Mouse (Mus musculus) forebrain, postnatal 0 days (tissue): ENCODE data around the gene Lingo3. TPM values are rescaled to one million over a fixed set of nuclear protein-coding genes. Genes with fewer than 3 reads are reported as not detected.
"Not testable (repeated sequence)": the region's sequence is repeated elsewhere in the genome, so short reads cannot be mapped to it uniquely, and the experiment has no call there.

Experiments used
- ATAC-seq: fragments of 200-750 bp; cut with Nextera tagmentation; 2 replicates; pipeline ENCODE4 v1.8.0; 2017; ENCODE audit warnings: mild to moderate bottlenecking, moderate library complexity
- DNase-seq: peaks from one replicate; pipeline ENCODE4 v3.0.0-alpha.2; 2015
- H3K27ac ChIP-seq: fragments of 300-500 bp; sonication (generic); 2 replicates; pipeline ENCODE4 v1.5.1; 2014; ENCODE audit warnings: low read depth, mild to moderate bottlenecking, antibody characterized with exemption, low read length, moderate library complexity, mixed read lengths
- H3K27me3 ChIP-seq: fragments of 300-500 bp; sonication (generic); 2 replicates; pipeline ENCODE4 v1.6.1; 2014; ENCODE audit warnings: mild to moderate bottlenecking, low read length, mixed read lengths; ENCODE audit not compliant: insufficient read depth
- H3K36me3 ChIP-seq: fragments of 300-500 bp; sonication (generic); 2 replicates; pipeline ENCODE4 v1.6.1; 2014; ENCODE audit warnings: mild to moderate bottlenecking, moderate library complexity; ENCODE audit not compliant: insufficient read depth
- H3K4me1 ChIP-seq: fragments of 300-500 bp; sonication (generic); 2 replicates; pipeline ENCODE4 v1.6.1; 2014; ENCODE audit warnings: antibody characterized with exemption; ENCODE audit not compliant: insufficient read depth
- H3K4me2 ChIP-seq: fragments of 300-500 bp; sonication (generic); 2 replicates; pipeline ENCODE4 v1.6.1; 2014; ENCODE audit warnings: low read depth, mild to moderate bottlenecking, moderate library complexity
- H3K4me3 ChIP-seq: fragments of 300-500 bp; sonication (generic); 2 replicates; pipeline ENCODE4 v1.5.1; 2014; ENCODE audit warnings: low read depth, low read length, mixed read lengths
- H3K9ac ChIP-seq: fragments of 300-500 bp; sonication (generic); 2 replicates; pipeline ENCODE4 v1.6.1; 2014; ENCODE audit warnings: mild to moderate bottlenecking
- H3K9me3 ChIP-seq: fragments of 300-500 bp; sonication (generic); 2 replicates; pipeline ENCODE4 v1.6.1; 2016; ENCODE audit warnings: low read length
- CTCF ChIP-seq: sonication (generic); IDR thresholded peaks from 2 replicates; pipeline ENCODE4 v1.5.1; 2016; ENCODE audit warnings: antibody characterized with exemption, control low read depth, low read depth
- WGBS: fragments of 180-500 bp; shearing (Covaris S2); extraction: QIAGEN DNeasy Blood & Tissue Kit; methylation state at CpG from one replicate; pipeline ENCODE4 v1.1.7; 2014; 5-methylcytosine and 5-hydroxymethylcytosine counted together
- polyA plus RNA-seq: library from polyadenylated mRNA; unstranded; fragments of >200 nt; fragmentation: Nextera tagmentation; extraction: Ambion mirVana; gene quantifications from 2 replicates; pipeline ENCODE4 v1.2.1, GENCODE M21; 2015
- total RNA-seq: library from RNA; depleted of rRNA; stranded (reverse); fragments of >200 nt; gene quantifications from 2 replicates; pipeline ENCODE4 v1.2.3, GENCODE M21; 2014

The Lingo3 gene
- total and polyA plus RNA-seq, 2 experiments from 2014 or later, result 20.3 to 23.7 TPM

DNA sequence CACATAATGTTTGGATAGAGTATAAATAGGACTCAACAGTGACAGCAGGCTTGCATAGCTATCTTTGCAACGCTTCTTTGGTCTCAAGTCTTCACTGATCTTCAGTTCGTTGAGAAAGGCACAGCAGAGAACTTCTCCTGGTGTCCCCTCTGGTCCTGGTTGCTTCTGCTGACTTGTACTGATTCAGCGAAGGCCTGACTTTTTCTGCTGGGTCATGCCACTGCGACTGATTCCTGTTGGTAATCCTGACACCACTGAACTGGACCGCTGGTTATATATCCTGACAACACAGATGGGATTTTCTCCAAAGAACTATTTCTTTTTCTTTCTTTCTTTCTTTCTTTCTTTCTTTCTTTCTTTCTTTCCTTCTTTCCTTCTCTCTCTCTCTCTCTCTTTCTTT, 21.3 kb downstream of the Lingo3 start:
- no peaks in the 10 kb centered on the region for H3K4me1 ChIP-seq
- H3K36me3 ChIP-seq, result no peaks in the 10 kb centered on the region
- H3K4me2 ChIP-seq, result no peak overlapping the region
- no peaks in the 10 kb centered on the region for H3K9me3 ChIP-seq
- 88% methylated on average over 5 of the region's 5 CpGs for WGBS
- no peak for TF ChIP-seq CTCF
- ATAC-seq (no peak), DNase-seq (no peak)
- H3K27ac ChIP-seq, result no peak overlapping the region
- H3K9ac ChIP-seq, result no peak overlapping the region
- no peaks in the 10 kb centered on the region for H3K27me3 ChIP-seq
- H3K4me3 ChIP-seq, result no peak overlapping the region

DNA sequence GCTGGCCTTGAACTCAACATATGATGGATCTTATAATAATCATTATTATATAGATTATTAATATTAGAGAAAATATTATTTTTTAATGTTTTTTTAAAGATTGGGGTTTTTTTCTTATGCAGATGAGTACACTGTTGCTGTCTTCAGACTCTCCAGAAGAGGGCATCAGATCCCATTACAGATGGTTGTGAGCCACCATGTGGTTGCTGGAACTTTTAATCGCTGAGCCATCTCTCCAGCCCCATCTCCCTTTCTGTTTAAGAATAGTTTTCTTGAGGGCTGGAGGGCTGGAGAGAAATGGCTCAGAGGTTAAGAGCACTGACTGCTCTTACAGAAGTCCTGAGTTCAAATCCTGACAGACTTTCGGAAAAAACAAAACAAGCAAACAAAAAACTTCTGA, 21.8 kb downstream of the Lingo3 start:
- 39% methylated on average over 2 of the region's 2 CpGs for WGBS
- H3K27me3 ChIP-seq, result no peaks in the 10 kb centered on the region

DNA sequence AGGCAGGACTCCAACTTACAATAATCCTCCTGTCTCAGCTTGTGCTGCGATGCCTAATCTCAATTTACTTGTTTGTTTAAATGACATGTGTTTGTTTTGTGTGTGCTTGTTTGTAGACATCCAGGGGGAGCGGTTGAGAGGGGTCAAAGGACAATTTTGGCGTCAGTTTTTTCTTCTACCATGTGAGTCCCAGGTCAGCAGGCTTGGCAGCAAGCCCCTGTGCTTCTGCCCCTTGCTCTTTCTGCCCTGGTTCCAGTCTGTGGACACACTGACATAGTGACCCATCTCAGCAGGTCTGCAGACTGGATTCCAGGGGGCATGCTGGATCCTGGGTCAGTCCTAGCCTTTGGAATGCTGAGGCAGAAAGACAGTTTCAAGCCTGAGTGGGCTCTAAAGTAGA, 24.4 kb downstream of the Lingo3 start:
- no peak for ATAC-seq

More for the DNA sequence above, 21.8 kb downstream of the Lingo3 start:
- H3K9me3 ChIP-seq, result no peaks in the 10 kb centered on the region
- no peak overlapping the region for H3K4me2 ChIP-seq
- DNase-seq (no peak), ATAC-seq (no peak)
- H3K4me3 ChIP-seq, result no peak overlapping the region
- no peaks in the 10 kb centered on the region for H3K36me3 ChIP-seq
- no peak overlapping the region for H3K9ac ChIP-seq
- peak; percentile 66 for TF ChIP-seq CTCF
- H3K4me1 ChIP-seq, result no peaks in the 10 kb centered on the region
- H3K27ac ChIP-seq, result no peak overlapping the region

DNA sequence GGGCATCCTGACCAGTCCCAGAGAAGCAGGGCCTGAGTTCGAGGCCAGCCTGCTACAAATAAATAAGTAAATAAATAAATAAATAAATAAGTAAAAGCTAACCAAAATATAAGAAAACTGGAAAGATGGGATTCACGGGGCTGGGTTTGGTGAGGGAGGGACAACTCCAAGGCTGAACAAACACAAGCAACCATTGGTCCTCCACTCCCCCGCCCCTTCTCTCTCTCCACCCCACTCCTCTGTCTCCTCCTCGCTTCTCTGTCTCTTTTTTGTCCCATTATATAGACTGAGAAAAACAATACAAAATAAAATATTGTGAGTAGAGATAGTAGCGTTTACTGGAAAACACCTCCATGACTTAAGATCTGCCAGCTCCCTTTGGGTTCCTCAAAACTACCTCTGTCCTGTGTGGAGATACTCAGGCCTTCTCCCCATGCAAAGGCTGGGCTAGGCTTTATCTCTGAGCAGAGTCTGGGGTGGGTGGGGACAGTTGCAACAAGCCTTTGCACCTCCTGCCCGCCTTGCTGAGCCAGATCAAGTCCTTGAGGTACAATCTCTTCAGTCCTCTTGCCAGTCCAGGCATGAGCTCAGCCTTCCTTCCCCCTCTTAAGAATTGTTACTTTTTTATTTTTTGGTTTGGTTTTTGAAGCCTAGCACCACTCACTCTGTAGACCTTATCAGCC, 25.1 kb downstream of the Lingo3 start:
- WGBS, result 56% methylated on average over 6 of the region's 6 CpGs
- Histone ChIP-seq H3K27me3 (no peaks in the 10 kb centered on the region), H3K4me2 (no peak overlapping the region), H3K27ac (no peak overlapping the region), H3K9me3 (no peaks in the 10 kb centered on the region), H3K4me3 (no peak overlapping the region), H3K9ac (no peak overlapping the region), H3K36me3 (no peaks in the 10 kb centered on the region), H3K4me1 (no peaks in the 10 kb centered on the region)
- no peak for DNase-seq
- TF ChIP-seq CTCF, result no peak
- ATAC-seq, result no peak

More for the DNA sequence above, 24.4 kb downstream of the Lingo3 start:
- WGBS, result 56% methylated on average over 3 of the region's 3 CpGs
- Histone ChIP-seq H3K4me2 (no peak overlapping the region), H3K36me3 (no peaks in the 10 kb centered on the region), H3K9me3 (no peaks in the 10 kb centered on the region), H3K27ac (no peak overlapping the region), H3K4me3 (no peak overlapping the region), H3K4me1 (no peaks in the 10 kb centered on the region), H3K27me3 (no peaks in the 10 kb centered on the region), H3K9ac (no peak overlapping the region)
- no peak for DNase-seq
- TF ChIP-seq CTCF, result no peak

DNA sequence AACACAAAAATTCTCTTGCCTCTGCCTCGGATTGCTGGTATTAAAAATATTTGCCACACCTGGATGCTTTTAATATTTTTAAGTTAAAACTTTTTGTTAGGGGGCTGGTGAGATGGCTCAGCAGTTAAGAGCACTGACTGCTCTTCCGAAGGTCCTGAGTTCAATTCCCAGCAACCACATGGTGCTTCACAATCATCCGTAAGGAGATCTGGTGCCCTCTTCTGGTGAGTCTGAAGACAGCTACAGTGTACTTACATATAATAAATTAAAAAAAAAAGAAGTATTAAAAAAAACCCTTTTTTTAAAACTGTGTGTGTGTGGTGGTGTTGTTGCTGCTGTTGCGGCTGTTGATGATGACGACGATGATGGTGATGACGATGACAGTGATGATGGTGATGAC, 25.9 kb downstream of the Lingo3 start:
- peak; percentile 26; the same call in 1 of the 2 replicates for TF ChIP-seq CTCF
- not testable (repeated sequence) for H3K9me3 ChIP-seq, ATAC-seq, H3K9ac ChIP-seq, H3K36me3 ChIP-seq, H3K27ac ChIP-seq, DNase-seq, H3K4me1 ChIP-seq, H3K27me3 ChIP-seq, H3K4me3 ChIP-seq, H3K4me2 ChIP-seq
- whole genome bisulfite sequencing, result 79% methylated on average over 7 of the region's 7 CpGs

DNA sequence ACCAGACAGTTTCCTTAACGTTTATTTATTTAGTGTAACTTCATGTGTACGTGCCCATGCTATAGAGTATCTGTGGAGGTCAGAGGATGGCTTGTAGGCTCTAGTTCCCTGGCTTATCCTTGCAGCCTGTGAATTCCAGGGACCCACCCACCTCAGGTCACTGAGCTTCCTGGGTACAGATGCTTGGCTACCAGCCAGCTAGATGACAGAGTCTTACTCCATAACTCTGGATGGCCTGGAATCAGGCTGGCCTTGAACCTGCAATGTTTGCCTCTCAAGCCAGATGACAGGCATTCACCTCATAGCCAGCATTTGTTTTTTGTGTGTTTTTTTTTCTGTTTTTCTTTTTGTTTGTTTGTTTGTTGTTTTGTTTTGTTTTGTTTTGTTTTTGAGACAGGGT, 26.7 kb downstream of the Lingo3 start:
- WGBS, result 63% methylated on average over 2 of the region's 2 CpGs
- no peak overlapping the region for H3K4me3 ChIP-seq
- H3K27ac ChIP-seq, result no peak overlapping the region
- H3K36me3 ChIP-seq, result no peaks in the 10 kb centered on the region
- ATAC-seq (no peak), DNase-seq (no peak)
- H3K9ac ChIP-seq, result no peak overlapping the region
- TF ChIP-seq CTCF, result no peak
- no peaks in the 10 kb centered on the region for H3K9me3 ChIP-seq
- H3K4me1 ChIP-seq, result no peaks in the 10 kb centered on the region
- H3K4me2 ChIP-seq, result no peak overlapping the region
- no peaks in the 10 kb centered on the region for H3K27me3 ChIP-seq

DNA sequence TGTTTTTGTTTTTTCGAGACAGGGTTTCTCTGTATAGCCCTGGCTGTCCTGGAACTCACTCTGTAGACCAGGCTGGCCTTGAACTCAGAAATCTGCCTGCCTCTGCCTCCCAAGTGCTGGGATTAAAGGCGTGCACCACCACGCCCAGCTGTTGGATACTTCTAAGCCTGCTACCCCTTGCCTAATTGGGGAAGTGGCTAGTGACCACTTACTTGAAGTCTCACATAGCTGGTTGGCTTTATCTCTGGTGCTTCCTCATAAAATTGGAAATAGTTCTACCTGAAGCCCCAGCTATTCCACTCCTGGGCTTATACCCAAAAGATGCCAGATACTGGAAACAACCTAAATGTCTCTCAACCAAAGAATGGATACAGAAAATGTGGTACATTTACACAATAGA, 27.5 kb downstream of the Lingo3 start:
- H3K36me3 ChIP-seq, H3K4me2 ChIP-seq, ATAC-seq, H3K9ac ChIP-seq, H3K4me3 ChIP-seq, DNase-seq, H3K9me3 ChIP-seq, H3K27me3 ChIP-seq, H3K27ac ChIP-seq, H3K4me1 ChIP-seq: not testable (repeated sequence)
- 77% methylated on average over 3 of the region's 3 CpGs for WGBS
